Mouse (Mus musculus): Measurements from ENCODE around the gene Padi2. TPM values are rescaled to one million over a fixed set of nuclear protein-coding genes. Genes with fewer than 3 reads are reported as not detected.

Padi2 gene
- total RNA-seq, 2 experiments from 2014 or later = 4.0 to 13.1 TPM

DNA sequence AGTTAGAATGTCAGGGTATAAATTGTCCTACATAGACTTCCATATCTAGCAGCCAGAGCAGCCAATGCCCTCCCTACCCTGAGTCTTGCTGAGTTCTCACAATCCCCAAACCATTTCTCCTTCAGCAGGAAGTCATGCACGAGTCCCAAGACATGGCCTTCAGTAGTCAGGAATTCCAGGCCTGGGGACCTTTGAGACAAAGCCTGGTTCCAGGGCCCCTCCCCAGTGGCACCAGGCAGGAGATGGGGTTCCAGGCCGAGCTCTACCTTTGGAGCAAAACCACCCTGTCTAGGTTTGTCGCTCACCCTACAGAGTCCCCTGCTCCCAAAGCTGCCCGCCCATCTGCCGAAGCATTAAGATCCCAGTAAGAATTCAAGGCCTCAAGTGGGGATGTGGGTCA, 10.2 kb downstream of the Padi2 start:
- ATAC-seq (replicated peaks; ENCODE audit: poor library complexity, severe bottlenecking) = no peak

DNA sequence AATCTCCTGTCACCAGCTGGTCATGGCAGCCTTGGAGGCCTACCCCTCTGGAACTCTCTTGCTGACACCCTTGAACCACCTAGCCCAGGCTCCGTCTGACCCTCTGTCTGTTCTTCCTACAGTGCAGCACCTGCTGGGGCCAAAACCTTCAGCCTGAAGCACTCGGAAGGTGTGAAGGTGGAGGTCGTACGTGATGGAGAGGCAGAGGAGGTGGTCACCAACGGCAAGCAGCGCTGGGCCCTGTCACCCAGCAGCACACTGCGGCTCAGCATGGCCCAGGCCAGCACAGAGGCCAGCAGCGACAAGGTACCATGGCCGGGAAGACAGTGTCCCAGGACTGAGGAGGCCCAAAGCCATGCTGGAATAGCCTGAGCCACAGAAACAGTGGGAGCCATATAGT, 11.3 kb downstream of the Padi2 start:
- no peak for ATAC-seq (replicated peaks; ENCODE audit: poor library complexity, severe bottlenecking)

DNA sequence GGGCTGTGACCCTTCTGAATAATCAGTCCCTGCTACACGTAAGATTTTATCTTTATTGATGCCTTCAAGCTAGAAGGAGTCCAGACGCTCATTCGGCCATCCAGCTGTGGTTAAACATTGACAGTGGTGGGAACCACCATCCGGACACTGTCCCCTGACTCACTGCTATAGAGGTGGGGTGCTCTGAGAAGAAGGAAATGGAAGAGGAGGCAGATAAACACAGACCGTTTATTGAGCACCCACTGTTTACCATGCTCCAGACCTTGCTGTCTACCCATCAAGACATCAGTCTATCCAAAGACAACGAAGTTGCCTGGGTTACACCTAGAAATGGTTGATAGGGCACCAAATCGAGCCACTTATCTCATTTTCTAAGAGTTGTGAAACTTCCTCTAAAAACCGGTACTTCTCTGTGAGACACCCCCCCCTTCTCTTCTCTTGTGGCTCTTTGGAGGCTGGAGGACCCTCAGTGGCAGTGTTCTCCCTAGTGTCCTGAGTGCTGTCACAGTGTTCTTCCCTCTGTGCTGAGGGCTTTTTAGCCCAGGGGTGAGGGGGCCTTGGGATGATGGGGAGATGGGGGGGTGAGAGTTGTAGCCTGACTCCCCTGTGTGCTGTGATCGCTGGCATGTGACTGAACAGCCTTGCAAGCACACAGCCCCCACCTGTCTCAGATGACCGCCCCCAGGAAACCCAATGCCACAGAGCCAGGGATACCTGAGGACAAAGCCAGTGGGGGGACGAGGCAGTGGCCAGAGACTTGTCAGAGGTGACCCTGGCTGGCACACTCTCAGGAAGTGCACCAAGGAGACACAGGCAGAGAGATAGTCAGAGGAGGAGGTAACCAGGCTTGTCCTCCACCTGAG, 14.1 kb downstream of the Padi2 start:
- ATAC-seq (replicated peaks; ENCODE audit: poor library complexity, severe bottlenecking) = peak; percentile 81

DNA sequence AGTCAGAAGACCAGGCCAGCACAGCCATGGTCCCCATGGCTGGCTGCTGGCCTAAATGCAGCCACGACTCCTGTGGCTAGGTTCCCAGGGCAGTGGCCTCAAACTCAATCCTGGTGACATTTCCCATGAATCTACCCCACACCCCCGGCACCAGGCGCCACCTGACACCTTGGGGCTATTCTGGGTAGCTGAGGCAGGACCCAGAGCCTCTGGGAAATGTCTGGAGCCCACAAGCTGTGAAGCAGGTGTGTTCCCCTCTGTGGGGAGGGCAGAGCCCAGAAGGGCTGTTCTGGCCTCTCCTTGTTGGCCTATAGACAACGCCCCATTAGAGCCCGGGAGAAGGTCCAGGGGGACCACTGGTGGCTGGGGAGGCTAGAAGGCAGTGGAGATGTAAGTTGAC, 16.4 kb downstream of the Padi2 start:
- ATAC-seq (replicated peaks; ENCODE audit: poor library complexity, severe bottlenecking) = no peak

DNA sequence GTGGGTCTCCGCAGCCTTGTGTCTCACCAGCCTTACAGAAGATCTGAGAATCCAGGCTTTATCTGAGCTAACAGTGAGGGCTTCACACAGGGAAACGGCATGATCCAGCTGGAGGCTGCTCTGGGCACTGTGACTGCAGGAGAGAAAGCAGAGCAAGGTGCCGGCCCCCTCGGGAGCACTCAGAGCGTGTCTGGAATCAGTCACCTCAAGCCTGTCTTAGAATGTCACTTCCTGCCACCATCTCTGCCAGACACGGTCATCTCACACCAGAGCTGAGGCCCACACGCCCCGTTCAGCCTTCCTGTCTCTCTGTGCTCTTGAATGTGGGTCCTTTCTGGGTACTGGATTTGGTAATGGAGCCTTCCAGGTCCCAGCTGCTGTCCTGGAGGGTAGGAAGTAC, 19.5 kb downstream of the Padi2 start:
- ATAC-seq (replicated peaks; ENCODE audit: poor library complexity, severe bottlenecking) = no peak

DNA sequence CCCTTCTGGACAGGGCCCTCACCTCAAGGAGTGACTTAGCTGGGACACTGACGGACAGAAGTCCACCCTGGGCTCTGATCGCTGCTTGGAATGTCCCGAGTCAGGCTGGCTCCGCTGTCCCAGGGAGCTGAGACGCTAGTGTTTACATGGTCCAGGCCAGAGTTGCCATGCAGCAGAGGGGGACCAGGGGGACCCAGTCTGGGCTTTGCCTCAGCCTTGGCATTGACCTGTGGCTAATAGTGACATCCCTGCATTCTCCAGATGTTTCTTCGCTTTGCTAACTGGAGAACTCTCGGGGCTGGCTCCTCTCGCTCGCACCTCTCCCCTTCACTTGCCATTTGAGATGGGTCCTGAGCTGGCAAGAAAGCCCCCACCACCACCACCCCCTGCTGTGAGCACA, 22.2 kb downstream of the Padi2 start:
- no peak for ATAC-seq (replicated peaks; ENCODE audit: poor library complexity, severe bottlenecking)

DNA sequence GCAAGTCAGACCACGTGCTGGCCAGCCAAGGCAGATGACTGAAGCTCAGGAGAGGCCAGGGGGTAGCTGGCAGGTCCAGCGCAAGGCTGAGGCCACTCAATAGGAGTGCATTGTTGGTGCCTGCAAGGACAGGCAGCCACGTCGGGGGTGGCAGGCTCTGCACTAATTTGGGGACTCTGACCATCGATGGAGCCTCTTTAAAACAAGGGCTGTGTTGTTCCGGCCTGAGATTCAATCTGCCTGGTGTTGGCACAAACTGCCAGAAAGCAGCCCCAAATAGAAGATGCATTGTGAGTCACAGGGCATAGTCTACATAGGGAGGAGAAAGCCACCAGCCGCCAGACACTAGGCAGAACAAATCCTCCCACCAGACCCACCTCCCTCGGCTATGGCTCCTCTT, 23.6 kb downstream of the Padi2 start:
- ATAC-seq (replicated peaks; ENCODE audit: poor library complexity, severe bottlenecking) = no peak

DNA sequence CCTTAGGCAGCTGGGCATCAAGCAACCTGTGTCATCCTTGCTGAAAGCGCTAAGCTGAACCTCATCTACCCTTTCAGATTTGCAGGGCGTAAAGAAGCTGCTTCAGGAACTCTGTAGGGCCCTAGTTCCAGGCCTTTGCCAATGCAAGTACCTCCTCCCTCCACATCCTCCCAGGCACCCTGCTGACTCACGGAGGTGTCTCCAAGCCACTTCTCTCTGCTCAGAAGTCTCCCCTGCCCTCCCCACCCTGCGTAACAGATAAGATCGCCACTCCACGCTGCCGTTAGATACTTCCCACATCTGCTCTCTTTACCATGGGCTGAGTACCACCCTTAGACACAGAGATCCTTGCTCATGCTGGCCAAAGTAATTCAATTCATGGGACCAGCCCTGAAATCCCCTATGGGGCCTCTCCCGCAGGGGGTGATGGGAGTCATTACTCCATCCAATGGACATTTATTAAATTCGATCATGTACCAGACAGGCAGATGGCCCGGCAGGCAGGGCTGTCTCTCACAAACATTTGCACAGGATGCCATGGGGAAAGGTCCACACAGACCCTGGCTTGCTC, 24.8 kb downstream of the Padi2 start:
- peak; percentile 79 for ATAC-seq (replicated peaks; ENCODE audit: poor library complexity, severe bottlenecking)

DNA sequence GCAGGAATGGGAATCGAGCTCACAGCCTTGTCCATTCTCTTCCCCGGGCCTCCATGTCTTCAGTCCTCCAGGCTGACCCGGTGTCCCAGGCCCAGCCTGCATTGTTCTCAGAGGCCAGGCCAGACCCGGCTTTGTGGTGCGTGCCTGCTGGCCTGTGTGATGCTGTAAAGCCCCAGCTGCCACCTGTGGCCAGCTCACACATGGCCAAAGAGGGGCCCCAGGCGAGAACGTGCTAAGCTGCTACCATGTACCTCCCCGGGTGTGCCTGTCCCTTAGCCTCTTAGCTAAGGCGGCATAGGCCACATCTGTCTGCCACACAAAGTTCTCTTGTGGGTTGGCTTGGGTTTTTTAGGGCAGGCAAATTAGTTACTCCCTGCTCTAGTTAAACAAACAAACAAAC, 29.5 kb downstream of the Padi2 start:
- ATAC-seq (replicated peaks; ENCODE audit: poor library complexity, severe bottlenecking) = no peak

DNA sequence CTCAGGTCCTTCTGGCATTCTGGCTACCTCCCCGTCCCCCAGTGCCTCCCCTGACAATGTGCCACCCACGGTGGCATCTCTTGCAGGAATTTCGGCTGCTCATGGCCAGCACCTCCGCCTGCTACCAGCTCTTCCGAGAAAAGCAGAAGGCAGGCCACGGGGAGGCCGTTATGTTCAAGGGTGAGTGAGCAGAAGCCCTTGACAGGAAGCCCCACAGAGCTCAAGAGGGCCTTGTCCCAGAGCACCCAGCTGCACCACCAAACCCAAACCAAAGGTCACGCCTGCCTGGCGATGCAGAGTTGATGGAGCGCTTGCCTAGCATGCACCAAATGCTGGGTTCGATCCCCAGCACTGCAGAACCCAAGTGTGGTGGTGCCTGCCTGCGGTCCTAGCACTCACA, 38.2 kb downstream of the Padi2 start:
- peak; percentile 22; the same call in 1 of the 2 replicates for ATAC-seq (replicated peaks; ENCODE audit: poor library complexity, severe bottlenecking)

DNA sequence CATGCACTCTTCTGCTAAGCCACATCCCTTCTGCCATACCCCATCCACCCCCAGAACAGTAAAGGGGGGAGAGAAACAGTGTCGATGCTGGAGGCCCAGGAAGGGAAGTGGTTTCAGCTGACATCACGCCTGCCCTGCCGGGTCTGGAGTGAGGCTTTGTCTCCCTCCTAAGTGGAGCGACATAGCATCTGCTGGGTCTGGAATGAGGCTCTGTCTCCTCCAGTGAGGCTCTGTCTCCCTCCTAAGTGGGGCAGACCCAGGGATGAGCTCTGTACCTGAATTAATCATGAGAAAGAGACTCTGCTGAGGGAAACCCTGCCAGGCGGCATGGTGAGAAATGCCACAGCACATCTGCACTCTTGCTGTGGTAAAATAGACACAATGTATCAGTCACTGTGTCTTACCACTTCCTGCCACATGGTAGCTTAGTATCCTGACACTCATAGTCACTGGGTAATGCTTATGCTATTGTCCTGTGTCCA, 38.9 kb downstream of the Padi2 start:
- peak; percentile 91 for ATAC-seq (replicated peaks; ENCODE audit: poor library complexity, severe bottlenecking)

DNA sequence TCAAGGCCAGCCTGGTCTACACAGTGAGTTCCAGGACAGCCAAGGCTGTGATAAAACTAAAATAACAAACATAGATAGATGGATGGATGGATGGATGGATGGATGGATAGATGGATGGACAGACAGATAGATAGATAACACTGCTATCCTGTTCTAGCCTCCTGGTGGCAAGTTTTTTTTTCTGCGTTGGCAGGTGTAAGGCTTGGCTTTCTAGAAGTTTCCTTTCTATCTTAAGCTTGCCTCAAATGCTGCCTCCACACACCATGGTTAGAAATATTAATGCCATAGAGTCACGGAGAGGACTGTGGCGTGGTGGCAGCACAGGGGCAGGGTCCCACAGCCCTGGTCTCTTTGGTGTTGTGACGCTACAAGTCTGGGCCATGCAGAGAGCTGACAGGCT, 39.4 kb downstream of the Padi2 start:
- ATAC-seq (replicated peaks; ENCODE audit: poor library complexity, severe bottlenecking) = no peak

DNA sequence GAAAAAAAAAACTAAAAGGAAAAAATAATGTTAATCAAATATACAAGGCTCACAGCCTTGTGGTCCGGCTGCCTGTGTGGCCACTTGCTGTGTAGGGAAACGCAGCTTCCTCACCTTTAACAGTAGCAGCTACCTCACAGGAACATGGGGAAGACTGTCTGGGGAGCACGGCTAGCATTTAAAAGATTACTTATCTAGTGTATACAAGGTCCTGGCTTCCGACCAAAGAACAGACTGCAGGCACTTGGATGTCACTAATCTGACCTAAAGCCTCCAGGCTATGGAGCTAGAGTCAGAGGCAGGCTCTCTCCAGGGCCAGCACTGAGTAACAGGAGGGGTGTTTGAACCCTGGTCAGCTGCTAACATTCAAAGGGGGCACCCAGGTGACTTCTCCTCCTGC, 39.9 kb downstream of the Padi2 start:
- ATAC-seq (replicated peaks; ENCODE audit: poor library complexity, severe bottlenecking) = no peak

DNA sequence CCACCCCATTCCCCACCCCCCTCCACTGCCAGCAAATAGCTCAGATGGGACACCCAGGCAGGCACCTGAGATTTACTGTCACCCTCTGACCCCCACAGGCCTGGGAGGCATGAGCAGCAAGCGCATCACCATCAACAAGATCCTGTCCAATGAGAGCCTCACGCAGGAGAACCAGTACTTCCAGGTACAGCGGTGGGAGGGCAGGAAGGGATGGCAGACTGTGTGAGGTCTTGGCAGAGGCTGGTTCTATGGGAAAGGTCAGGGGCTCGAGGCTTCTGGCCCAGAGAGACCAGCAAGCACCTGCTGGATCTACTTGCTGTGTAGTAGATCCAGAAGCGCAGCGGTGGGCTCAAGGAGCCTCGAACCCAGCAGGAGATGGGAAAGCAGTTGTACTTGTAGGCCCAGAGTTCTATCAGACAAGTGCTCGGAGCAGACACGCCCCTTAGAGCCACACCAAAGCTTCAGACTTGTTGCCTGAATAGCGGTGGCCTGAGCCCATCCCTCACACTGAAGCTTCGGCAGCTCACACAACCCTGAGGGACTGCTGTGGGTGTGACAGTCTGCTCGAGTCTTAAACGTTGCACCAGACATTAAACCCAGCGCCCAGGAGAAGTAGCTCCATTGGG, 40.5 kb downstream of the Padi2 start:
- no peak for ATAC-seq (replicated peaks; ENCODE audit: poor library complexity, severe bottlenecking)

DNA sequence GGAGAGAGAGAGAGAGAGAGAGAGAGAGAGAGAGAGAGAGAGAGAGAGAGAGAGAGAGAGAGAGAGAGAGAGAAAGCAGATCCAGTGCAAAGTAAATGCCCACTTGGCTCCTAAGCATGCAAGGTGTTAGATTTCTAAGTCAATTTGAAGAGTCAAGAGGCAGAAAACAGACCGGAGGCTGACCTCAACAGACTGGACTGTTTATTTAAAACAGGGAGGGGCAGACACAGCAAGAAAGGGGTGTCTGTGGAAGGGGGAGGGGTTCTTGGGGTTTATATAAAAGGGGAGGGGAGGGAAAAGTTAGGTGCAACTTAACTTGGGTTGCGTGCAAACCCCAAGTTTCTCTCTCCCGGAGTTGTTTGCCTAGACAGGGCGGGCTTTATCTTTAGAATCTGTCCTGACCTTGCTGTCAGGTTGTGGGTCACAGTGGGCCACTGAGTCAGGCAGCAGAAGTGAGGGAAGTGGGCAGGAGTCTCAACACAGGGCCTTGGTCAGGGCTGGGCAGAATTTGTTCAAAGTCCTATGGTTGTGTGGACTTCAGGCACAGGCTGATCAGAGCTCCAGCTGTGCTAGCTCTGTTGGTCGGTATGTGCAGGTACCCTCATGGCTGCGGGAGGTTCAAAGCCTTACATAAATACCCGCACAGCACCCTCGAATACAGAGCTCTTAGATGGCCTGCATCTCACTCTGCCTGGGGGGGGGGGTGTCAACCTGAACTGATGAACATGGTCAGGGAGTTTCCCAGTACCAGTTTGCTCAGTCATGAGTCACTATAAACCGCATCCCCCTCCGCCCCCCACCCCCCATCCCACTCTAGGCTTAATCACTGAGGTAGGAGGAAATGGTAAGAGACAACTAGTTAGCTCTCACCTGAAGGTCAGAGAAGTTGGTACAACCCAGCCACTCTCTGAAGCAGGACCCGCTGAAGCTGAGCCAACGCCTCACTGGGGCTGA, 41.6 kb downstream of the Padi2 start:
- ATAC-seq (replicated peaks; ENCODE audit: poor library complexity, severe bottlenecking) = no peak

DNA sequence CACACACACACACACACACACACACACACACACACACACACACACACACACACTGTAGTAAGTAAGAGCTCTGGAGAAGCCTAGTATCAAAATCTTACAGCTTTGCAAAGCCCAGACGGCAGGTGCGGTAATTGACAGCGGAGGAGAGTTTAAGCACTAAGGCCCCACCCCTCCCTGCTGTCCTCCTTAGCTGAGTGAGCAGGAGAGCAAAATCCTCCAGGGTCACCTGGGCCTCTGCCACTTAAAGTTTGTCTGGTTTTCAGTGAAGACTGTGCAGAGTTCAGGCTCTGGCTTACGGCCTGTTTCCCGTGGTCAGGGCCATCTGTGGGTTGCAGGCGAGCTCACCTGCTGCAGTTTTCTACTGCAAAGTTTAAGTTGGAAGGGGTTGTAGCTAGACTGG, 42.3 kb downstream of the Padi2 start:
- ATAC-seq (replicated peaks; ENCODE audit: poor library complexity, severe bottlenecking) = no peak

DNA sequence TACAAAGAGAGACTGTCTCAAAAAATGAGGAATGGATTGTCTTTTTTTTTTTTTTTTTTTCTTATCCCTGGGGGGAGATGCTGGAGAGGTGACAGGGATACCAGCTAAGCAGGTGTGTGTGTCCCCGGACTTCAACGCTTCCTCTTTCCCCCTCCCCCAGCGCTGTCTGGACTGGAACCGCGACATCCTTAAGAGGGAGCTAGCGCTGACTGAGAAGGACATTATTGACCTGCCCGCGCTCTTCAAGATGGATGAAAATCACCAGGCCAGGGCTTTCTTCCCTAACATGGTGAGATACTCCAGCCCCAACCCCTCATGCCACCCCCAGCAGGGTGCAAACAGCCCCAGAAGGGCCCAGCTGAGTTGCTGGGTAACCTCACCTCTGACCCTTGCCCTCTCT, 42.9 kb downstream of the Padi2 start:
- ATAC-seq (replicated peaks; ENCODE audit: poor library complexity, severe bottlenecking) = no peak

DNA sequence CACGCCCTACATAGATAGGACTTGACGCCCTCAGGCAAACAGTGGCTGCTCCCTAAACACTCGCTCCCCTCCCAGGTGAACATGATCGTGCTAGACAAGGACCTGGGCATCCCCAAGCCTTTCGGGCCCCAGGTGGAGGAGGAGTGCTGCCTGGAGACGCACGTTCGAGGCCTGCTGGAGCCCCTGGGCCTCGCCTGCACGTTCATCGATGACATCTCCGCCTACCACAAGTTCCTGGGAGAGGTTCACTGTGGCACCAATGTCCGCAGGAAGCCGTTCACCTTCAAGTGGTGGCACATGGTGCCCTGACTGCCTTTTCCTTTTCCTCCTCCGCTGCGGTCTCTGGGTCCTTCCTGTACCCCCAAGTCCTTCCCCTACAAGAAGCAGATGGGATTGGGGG, 43.5 kb downstream of the Padi2 start:
- ATAC-seq (replicated peaks; ENCODE audit: poor library complexity, severe bottlenecking) = no peak

DNA sequence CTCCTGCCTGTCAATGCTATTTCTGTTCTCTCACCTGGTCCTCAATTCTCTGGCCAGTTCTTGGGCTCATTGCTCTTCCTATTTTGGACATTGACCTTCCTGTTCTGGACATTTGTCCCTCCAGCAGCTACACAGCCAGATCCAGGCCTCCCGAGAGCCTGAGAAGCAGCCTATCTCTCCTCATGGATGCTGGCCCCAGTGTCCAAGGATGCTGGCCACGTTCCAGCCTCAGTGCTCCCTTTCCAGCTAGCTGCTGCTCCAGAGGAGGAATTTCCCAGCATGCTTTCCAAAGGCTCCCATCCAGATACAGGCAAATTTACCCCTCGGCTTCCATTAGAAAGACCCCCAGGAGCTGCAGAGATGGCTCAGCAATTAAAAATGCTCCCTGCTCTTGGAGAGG, 44.4 kb downstream of the Padi2 start:
- no peak for ATAC-seq (replicated peaks; ENCODE audit: poor library complexity, severe bottlenecking)

DNA sequence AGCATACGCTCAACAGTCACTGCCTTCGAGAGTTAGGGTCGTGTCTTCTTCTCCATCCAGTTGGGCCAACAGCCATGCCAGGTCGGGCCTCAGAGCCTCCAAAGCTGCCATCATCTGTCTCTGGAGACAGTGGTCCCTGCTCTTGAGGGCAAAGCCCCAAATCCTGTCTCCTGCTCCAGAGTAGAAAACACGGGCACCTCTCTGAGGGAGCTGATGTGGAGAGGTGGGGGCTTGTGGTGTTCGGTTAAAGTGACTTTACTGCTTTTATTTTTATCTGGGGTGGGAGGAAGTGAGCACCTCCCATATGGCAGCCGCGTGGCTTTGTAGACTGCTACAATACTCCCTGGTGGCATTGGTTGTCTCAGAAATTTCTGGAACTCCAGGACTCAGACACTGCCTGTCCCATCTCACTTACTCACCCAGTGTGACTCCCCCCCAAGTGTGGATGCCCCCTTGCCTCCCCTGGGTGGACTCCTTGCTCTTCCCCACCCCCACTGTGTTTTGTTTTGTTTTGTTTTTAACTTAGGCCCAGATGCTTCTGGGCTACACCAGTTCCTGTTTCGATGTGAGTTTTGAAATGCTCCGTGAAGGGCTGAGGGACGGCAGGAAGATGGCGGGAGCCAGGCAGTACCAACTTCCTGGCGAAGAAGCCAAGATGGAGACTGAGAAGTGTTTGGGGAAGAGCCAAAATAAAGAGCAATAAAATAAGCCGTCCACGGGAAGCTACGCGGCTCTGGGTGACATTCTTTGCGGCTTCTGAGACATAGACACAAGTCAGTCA, 45.9 kb downstream of the Padi2 start:
- peak; percentile 90 for ATAC-seq (replicated peaks; ENCODE audit: poor library complexity, severe bottlenecking)
